Mouse (Mus musculus) MEL (cell line): ENCODE data around the gene Ube2h.

Source experiments
- CHD2 ChIP-seq: IDR thresholded peaks from 2 replicates; pipeline ENCODE4 v1.6.1; 2011; ENCODE audit warnings: low read length, improper control_type of control experiment
- CTCF ChIP-seq, 3 experiments: IDR thresholded peaks in 2 of 3; conservative IDR thresholded peaks in 1 of 3; 2 replicates each; pipeline ENCODE4 v1.5.1; 2011 to 2012; ENCODE audit warnings: low read length in 3 of 3, low read depth in 2 of 3, mild to moderate bottlenecking in 2 of 3, improper control_type of control experiment in 1 of 3, inconsistent platforms in 1 of 3, mixed read lengths in 1 of 3, moderate library complexity in 1 of 3; ENCODE audit not compliant: control insufficient read depth in 1 of 3, insufficient read depth in 1 of 3, poor library complexity in 1 of 3, severe bottlenecking in 1 of 3
- GATA1 ChIP-seq: IDR thresholded peaks from 2 replicates; pipeline ENCODE4 v1.6.1; 2011; ENCODE audit warnings: low read depth, low read length, improper control_type of control experiment
- KAT2A ChIP-seq: conservative IDR thresholded peaks from 2 replicates; pipeline ENCODE4 v1.6.1; 2012; ENCODE audit warnings: low read depth, low read length, improper control_type of control experiment, inconsistent platforms
- MAFK ChIP-seq: IDR thresholded peaks from 2 replicates; pipeline ENCODE4 v1.6.1; 2011; ENCODE audit warnings: low read depth, mild to moderate bottlenecking, low read length, improper control_type of control experiment, borderline replicate concordance
- POLR2A ChIP-seq, 2 experiments: IDR thresholded peaks; 2 replicates each; pipeline ENCODE4 v1.6.1; 2011 to 2012; ENCODE audit warnings: low read length in 2 of 2, mild to moderate bottlenecking in 2 of 2, control low read depth in 1 of 2, improper control_type of control experiment in 1 of 2, low read depth in 1 of 2, moderate library complexity in 1 of 2; ENCODE audit not compliant: control insufficient read depth in 1 of 2, insufficient read depth in 1 of 2, poor library complexity in 1 of 2
- ZMIZ1 ChIP-seq: IDR thresholded peaks from 2 replicates; pipeline ENCODE4 v1.6.1; 2012; ENCODE audit warnings: low read depth, mild to moderate bottlenecking, inconsistent platforms, low read length, improper control_type of control experiment, moderate library complexity

GRCm38 (mm10) chr6:30308751-30309150 is 4.4 kb upstream of the Ube2h start:
- no peak for TF ChIP-seq GATA1
- no peak for TF ChIP-seq MAFK
- no peak for TF ChIP-seq POLR2A (IDR thresholded peaks at IDR 0.05; ENCODE audit: control insufficient read depth in 1 of 2, insufficient read depth in 1 of 2, low read depth in 1 of 2, low read length in 2 of 2, poor library complexity in 1 of 2)
- no peak for TF ChIP-seq ZMIZ1
- no peak for TF ChIP-seq KAT2A
- no peak for TF ChIP-seq CHD2
- no peak for TF ChIP-seq CTCF (IDR thresholded peaks at IDR 0.05 in 2 of 3, conservative IDR thresholded peaks at IDR 0.05 in 1 of 3; ENCODE audit: control insufficient read depth in 1 of 3, insufficient read depth in 1 of 3, low read depth in 2 of 3, low read length in 3 of 3, poor library complexity in 1 of 3, severe bottlenecking in 1 of 3)
